Comparison of ENCODE assay signal across 26 mouse cellular contexts in the genomic region with DNA sequence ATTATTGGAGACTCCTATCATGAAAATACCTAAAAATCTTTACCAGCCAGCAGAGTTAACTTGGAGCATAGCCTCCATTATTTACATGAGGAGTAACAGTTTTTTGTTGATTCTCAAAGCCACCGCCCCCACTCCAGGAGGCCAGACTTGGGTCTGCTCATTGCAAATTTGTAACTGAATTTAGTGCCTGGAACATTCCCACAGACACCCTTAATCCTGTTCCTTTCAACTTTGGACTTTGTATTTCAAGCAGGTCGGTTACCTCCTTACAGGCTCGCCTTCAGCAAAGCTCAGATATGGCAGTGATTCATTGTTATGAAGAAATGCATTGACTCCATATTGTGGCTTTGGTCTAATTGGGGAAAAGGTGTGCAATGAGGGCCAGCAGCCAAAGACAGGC. TPM values are rescaled to one million over a fixed set of nuclear protein-coding genes. Genes with fewer than 3 reads are reported as not detected.
"Had no signal": no experiment of that assay in that cellular context is flagged by ENCODE, and none has a peak within 500 bp of the region (broad histone marks: within the 10 kb centered on the region; RNA-seq: fewer than 3 reads in every experiment).

No protein-coding gene starts in this region.

- H3K9me3 ChIP-seq: midbrain, embryonic 10.5 days; midbrain, embryonic 12.5 days; neural tube, embryonic 13.5 days; neural tube, embryonic 15.5 days had no signal

- H3K4me2 ChIP-seq: lung, embryonic 14.5 days; midbrain, embryonic 12.5 days; neural tube, embryonic 13.5 days; neural tube, embryonic 15.5 days had no signal

- H3K36me3 ChIP-seq: midbrain, embryonic 10.5 days; midbrain, embryonic 12.5 days; neural tube, embryonic 13.5 days; neural tube, embryonic 15.5 days had no signal

- H3K4me1 ChIP-seq: midbrain, embryonic 10.5 days; midbrain, embryonic 12.5 days; neural tube, embryonic 13.5 days; neural tube, embryonic 15.5 days had no signal

- H3K9ac ChIP-seq: lung, embryonic 14.5 days; midbrain, embryonic 12.5 days; neural tube, embryonic 13.5 days; neural tube, embryonic 15.5 days had no signal

- ATAC-seq: midbrain, embryonic 16.5 days had no signal

- H3K27ac ChIP-seq: midbrain, embryonic 10.5 days; midbrain, embryonic 12.5 days; neural tube, embryonic 13.5 days; neural tube, embryonic 15.5 days had no signal

- H3K4me3 ChIP-seq: midbrain, embryonic 10.5 days; midbrain, embryonic 12.5 days; myocyte; neural tube, embryonic 13.5 days; neural tube, embryonic 15.5 days had no signal

- H3K27me3 ChIP-seq: midbrain, embryonic 12.5 days had no signal

- DNase-seq: lung, embryonic 14.5 days; lung, postnatal 10 days; lung, postnatal 4 days; midbrain, embryonic 14.5 days; retina, postnatal 1 day; right cerebral cortex, adult 18-20 months; right cerebral cortex, postnatal 25 days; right cerebral cortex, postnatal 4 days; spleen, adult 18-20 months; thymus, adult 2 months; thymus, postnatal 25 days; thymus, postnatal 4 days had no signal

RNA-seq across cellular contexts. Expression of a gene that starts 1.8 kb away (rescaled TPM):
- total RNA-seq: megakaryocyte, adult 5-6 weeks; megakaryocyte-erythroid progenitor cell, adult 5-6 weeks had no signal
- polyA plus RNA-seq: lung, embryonic 14.5 days; lung, embryonic 16.5 days; midbrain, embryonic 10.5 days; midbrain, embryonic 12.5 days; midbrain, embryonic 14.5 days; midbrain, embryonic 16.5 days; myocyte; stomach, embryonic 14.5 days; urinary bladder, adult 2 months had no signal

RNA-seq across cellular contexts. Expression of a gene that starts 18.6 kb away (rescaled TPM):
- total RNA-seq: megakaryocyte, adult 5-6 weeks; megakaryocyte-erythroid progenitor cell, adult 5-6 weeks had no signal
- polyA plus RNA-seq: lung, embryonic 14.5 days; lung, embryonic 16.5 days; midbrain, embryonic 10.5 days; midbrain, embryonic 12.5 days; midbrain, embryonic 14.5 days; midbrain, embryonic 16.5 days; myocyte; neural tube, embryonic 11.5 days; neural tube, embryonic 13.5 days; neural tube, embryonic 15.5 days; small intestine, adult 2 months; stomach, embryonic 14.5 days; stomach, embryonic 16.5 days; urinary bladder, adult 2 months had no signal

RNA-seq across cellular contexts. Expression of a gene that starts 19.3 kb away (rescaled TPM):
- polyA plus RNA-seq: small intestine, adult 2 months; thymus, adult 2 months had no signal

RNA-seq across cellular contexts. Expression of a gene that starts 19.4 kb away (rescaled TPM):
- polyA plus RNA-seq: lung, embryonic 14.5 days; lung, embryonic 16.5 days; midbrain, embryonic 10.5 days; midbrain, embryonic 12.5 days; midbrain, embryonic 14.5 days; midbrain, embryonic 16.5 days; neural tube, embryonic 11.5 days; neural tube, embryonic 13.5 days had no signal
